Mouse (Mus musculus): Measurements from ENCODE around the gene Cyp39a1.
A peak's percentile ranks its signal among the peaks of the same experiment; 100 is the strongest.

The Cyp39a1 gene

DNA sequence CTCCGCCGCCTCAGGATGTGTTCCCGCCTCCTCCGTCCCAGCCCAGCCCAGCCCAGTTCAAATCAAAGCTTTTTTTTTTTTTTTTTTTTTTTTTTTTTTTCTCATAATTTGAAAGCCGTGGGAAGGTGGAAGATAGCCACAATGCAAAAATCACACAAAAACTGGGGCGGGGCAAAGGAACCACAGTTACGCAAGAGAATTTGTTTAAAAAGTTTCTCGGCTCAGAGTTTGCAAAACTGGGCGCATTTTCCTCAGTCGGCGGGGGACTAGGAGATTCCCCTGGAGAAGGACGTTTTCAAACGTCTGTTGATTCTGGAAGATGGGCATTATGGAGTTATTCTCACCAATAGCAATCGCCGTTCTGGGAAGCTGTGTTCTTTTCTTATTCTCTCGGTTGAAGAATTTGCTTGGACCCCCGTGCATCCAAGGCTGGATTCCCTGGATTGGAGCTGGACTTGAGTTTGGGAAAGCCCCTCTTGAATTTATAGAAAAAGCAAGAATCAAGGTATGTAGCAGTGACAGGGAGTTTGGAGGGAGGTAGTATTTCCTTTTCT is at the start of gene Cyp39a1:
Cyp39a1 (plus strand) TSS at position 136 of the 554 bp plus-strand sequence.
- DNase-seq (ENCODE audit: low read depth, low spot score), result no peak

DNA sequence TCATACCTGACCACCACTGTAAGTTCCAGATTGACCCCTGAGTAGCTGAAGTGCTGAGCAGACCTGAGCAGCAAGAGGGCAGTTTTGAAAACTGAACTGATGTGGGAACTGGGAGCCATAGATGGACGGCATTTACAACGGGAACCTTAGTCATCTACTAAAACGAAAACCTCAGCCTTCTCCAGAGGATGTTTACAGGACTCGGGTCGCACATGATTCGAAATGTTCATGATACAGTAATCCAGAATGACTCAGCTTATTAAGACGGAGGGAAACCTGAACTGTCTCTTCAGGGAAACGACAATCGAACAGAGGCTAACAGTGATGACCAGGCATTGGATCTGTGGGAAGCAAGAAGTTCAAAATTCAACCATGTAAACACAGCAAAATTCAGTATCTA is 48.1 kb upstream of the Cyp39a1 start:
- DNase-seq (ENCODE audit: low read depth, low spot score), result no peak

- no peak for DNase-seq (ENCODE audit: low read depth, low spot score)
These were observed 45.1 kb upstream of the Cyp39a1 start for GRCm38 (mm10) chr17:43622076-43622475.

DNA sequence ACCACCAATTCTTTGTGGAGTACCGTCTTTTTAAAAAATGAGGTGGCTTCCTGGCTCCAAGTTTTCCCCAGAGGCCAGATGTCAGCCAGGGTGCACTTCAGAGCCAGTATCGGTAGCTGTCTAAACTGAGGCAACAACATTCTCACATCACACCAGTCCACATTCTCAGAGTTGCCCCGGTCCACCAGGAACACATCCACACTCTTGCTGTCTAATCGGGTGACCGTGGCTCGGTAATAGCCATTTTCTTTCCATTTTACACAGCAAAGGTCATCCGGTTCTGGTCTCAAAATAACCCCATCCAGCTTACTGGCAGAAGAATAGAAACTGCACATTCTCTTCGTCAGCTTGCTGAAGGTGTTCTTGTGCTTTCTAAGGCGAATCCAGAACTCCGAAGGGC is 39.0 kb upstream of the Cyp39a1 start:
- DNase-seq (ENCODE audit: low read depth, low spot score), result no peak

DNA sequence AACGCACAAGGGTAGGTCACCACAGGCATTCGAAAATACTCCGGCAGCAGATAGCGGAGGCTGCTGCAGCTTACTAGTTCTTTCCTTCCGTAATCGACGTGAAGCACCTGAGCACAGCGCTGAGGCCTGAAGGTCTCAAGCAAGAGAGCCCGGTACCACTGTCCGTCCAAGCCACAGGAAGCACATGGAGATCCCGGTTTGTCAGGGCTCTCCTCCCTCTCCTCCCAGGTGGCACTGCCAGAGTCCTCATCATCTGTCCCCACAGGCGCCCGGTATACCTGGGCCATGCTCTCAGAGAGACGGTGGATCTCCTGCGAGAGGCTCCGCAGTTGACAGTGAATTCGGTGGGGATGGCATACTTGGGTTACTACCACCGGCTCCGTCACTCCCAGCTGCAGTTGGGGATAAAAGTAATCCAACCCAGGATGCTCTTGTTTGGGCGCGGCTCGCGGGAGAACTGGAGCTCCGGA is 38.2 kb upstream of the Cyp39a1 start:
- peak; percentile 15 for DNase-seq (ENCODE audit: low read depth, low spot score)

DNA sequence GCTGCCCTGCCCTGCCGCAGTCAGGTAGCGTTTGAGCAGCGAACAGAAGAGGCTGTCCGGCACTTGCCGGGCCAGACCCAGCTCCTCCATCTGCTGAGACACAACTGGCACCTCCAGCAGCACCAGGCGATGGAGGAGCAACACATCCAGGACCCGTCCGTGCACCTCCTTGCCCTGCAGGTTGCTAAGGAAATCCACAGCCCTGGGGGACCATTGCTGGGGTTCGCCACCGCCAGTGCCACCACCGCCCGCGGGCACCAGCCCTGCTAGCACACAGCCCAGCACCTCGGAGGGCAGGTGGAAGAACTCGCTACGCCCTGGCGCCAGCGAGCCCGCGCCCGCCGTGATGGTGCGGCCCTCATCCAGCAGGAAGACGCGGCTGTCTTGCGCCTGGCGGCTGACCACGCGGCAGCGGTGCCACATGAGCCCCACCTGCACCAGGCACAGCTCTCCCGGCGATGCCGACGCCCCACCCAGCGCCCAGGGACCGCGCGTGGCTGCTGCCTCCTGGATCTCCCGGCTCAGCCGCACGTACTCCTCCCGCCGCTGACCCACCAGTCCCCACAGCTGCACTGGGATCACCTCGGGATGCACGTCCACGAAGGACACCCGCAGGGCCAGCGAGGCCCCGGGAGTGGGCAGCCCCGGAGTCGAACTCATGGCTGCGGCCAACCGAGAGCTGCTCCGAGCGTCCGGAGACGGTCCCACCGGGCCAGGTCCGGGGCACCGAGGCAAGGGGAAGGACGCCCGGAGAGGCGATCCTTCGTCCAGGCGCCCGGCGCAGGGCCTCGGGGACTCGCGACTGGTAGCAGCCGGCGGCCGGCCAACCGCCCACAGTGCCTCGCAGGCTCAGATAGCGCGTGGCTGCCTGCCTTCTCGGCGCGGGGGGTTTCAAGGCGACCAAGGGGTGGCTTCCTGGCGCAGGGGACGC is 37.5 kb upstream of the Cyp39a1 start, which contains the start of gene Tdrd6:
Tdrd6 (minus strand) TSS at position 804 of the 931 bp plus-strand sequence.
- DNase-seq (ENCODE audit: low read depth, low spot score), result peak; percentile 41

GRCm38 (mm10) chr17:43630427-43630760 is 36.8 kb upstream of the Cyp39a1 start:
- peak; percentile 24 for DNase-seq (ENCODE audit: low read depth, low spot score)

- DNase-seq (ENCODE audit: low read depth, low spot score), result no peak
These were observed 30.1 kb upstream of the Cyp39a1 start for GRCm38 (mm10) chr17:43637146-43637545.

DNA sequence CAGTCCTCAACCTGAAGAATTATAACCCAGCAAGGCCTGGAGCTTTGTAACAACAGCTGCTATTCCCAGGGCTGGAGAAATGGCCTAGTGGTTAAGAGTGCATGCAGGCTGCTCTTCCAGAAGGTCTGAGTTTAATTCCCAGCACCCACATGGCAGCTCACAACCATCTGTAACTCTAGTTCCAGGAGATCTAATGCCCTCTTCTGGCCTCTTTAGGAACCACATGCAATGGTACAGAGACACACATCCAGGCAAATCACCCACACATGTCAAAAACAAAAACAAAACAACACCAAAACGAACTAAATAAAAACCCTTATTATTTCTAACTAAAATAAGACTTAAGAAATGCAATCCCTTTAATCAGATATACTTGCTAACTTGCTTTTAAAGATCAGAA is 26.4 kb upstream of the Cyp39a1 start:
- DNase-seq (ENCODE audit: low read depth, low spot score), result peak; percentile 73

GRCm38 (mm10) chr17:43643191-43643590 is 24.0 kb upstream of the Cyp39a1 start:
- no peak for DNase-seq (ENCODE audit: low read depth, low spot score)

DNA sequence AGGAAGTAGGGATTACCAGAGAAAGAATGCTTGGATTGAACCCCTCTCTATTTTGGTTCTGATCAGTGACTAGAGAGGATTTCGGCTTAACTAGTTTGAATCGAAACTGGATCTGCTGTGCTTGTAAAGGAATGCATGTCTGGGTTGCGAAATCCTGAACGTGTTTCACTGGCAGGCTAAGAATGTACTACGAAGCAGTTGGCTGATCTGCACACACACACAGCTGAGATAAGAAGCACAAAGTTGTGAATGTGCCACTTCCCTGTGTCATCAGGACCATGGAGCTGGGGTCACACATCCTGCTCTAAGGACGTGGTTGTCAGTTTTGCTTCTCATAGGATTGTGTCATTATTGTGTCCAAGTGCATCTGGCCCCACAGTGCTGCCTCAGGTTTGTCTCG is 22.9 kb upstream of the Cyp39a1 start:
- no peak for DNase-seq (ENCODE audit: low read depth, low spot score)

DNA sequence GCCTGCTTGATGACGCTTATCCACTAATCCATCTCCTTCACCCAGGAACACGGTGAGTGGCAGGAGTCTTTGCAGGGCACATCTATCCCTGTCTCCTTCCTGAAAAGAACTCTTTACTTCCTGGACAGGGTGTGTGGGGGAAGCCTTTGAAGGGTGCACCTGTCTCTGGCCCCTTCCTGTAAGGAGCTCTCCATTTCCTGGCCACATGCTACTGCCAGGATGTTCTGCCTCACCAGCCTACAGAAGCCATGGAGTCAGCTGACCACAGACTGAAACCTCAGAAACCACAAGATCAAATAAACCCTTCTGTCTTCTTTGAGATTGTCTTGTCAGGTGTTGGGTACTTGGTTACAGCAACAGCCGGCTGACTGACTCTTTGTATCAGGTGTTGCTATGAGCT is 22.1 kb upstream of the Cyp39a1 start:
- no peak for DNase-seq (ENCODE audit: low read depth, low spot score)

DNA sequence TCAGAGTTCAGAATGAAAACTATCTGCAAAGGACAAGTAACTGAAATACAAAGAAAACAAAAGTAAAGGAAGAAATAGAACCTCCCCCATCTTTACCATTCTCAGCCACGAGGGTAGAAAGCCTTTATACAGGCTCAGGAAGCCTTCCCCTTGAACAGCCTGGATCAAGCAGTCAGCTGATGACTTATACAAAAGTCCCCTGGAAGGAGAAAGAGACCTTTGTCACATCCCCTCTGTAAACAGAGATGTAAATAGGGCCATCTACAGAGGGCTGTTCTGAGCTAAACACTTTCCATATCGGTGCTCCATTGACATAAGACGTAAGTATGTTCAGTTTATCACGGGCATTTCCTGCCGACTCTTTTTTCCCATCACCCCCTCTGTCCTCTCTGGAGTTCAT is 20.3 kb upstream of the Cyp39a1 start:
- DNase-seq (ENCODE audit: low read depth, low spot score), result no peak

- peak; percentile 72 for DNase-seq (ENCODE audit: low read depth, low spot score)
These were observed 17.4 kb upstream of the Cyp39a1 start for GRCm38 (mm10) chr17:43649641-43650436.

DNA sequence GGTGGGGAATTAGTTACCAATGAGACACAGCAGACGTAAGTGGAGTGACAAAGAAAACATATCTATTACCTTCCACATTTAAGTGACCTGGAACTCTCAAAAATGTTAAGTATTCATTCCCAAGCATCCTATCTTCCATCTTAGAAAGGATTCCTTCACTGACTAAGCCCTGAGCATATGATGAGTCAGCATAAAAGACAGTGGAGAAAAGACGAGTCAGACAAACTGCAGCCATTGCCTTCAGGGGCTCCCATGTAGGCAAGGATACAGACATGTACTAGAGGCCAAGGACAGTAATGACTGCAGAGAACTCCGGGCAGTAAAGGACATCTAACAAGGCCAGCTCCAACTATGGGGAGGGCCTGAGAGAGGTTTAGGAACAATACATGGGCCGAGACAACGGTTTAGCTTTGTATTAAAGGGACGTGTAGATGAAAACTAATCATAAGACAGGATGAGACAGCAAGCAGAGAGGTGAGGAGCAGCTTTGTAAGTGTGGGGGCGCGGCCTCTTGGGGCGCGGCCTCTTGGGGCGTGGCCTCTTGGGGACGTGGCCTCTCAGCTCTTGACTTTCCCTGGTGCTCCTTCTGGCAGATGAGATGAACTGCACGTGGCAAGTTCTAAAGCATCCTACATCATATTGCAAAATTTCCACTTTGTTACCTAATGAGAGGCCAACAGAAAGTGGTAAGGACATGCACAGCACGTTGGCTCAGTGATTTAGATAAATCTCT is 15.7 kb upstream of the Cyp39a1 start:
- peak; percentile 82 for DNase-seq (ENCODE audit: low read depth, low spot score)

DNA sequence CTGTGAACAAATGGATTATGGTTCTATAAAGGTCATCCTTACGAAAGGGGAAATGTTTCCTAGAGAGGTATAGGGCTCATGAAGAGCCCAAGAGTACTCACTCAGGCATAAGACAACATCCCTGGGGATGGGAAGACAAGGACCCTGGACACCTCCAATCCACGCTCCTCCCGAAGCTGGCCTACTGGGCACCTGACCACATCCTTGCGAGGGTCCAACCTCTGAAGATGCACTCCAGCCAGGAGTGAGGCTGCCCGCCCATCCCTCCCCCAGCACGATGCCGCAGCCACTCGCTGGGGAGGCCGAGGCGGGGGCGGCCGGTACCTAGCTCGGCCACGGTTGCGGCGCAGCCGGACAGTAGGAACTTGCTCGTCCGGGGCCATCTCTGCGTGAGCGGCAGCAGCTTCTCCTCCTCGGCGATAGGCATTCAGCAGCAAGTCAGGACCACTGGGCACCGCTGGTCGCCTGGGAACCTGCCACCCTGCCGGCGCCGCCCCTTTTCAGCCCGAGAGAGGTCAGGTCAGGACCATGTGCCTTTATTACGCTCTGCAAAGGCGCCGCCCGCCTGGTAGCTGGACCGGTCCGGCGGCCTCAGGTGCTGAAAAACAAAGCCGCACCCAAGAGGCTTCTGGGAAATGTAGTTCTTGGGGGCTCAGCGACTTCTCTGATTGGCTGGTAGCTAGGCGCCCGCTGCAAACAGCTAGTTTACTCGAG is 492 bp upstream of the Cyp39a1 start, which contains the start of gene Slc25a27:
Slc25a27 (minus strand) TSS at position 639 of the 714 bp plus-strand sequence.
- DNase-seq (ENCODE audit: low read depth, low spot score), result peak; percentile 98

- DNase-seq (ENCODE audit: low read depth, low spot score), result no peak
These were observed 2.0 kb downstream of the Cyp39a1 start for GRCm38 (mm10) chr17:43669145-43669695.

GRCm38 (mm10) chr17:43671907-43672306 is 4.7 kb downstream of the Cyp39a1 start:
- no peak for DNase-seq (ENCODE audit: low read depth, low spot score)

DNA sequence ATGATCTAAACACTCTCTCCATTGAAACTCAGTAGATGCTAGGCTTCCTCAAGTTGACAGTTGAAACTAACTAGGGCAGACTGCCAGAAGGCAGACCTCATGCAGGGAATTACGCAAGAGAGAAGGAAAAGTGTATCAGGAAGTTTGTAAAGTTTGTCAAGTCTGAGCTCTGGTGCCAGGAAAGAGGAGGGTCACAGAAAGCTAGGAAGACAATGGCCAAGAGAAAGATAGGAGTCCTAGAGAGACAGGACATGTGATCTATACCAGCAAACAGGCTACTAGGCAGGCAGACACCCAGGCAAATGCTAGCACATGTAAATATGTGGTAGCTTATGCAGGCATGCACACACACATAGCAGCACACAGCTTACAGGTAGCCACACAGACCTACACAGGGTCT is 8.0 kb downstream of the Cyp39a1 start:
- DNase-seq (ENCODE audit: low read depth, low spot score), result no peak

DNA sequence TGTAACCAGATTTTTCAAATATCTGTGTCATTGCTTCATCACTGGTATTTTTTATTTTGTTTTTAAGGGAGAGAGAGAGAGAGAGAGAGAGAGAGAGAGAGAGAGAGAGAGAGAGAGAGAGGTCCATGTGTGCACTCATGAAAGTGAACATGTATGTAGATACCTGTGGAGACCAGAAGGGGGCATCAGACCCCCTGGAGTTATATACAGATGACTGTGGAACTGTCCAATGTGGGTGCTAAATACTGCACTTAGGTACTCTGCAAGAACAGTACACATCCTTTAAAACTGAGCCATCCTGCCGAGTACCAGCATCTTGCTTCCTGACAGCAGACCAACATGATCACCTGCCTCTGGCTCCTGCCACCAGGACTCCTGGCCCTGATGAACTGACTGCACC is 9.0 kb downstream of the Cyp39a1 start:
- peak; percentile 31 for DNase-seq (ENCODE audit: low read depth, low spot score)

Data from R1 (cell line).